Mouse (Mus musculus) olfactory bulb, adult 2 months (tissue): ENCODE measurements around the gene Kcnh1.

Experiments
- CTCF ChIP-seq: fragments of 200-500 bp; IDR thresholded peaks from 2 replicates; pipeline ENCODE4 v1.5.1; 2012; ENCODE audit warnings: low read depth, mild to moderate bottlenecking, low read length, moderate library complexity; ENCODE audit not compliant: insufficient read depth
- POLR2A ChIP-seq: fragments of 200-500 bp; IDR thresholded peaks from 2 replicates; pipeline ENCODE4 v1.6.1; 2012; ENCODE audit warnings: mild to moderate bottlenecking, low read depth, low read length, moderate library complexity; ENCODE audit not compliant: insufficient read depth

GRCm38 (mm10) chr1:192307055-192307454 is 116.5 kb downstream of the Kcnh1 start:
- TF ChIP-seq CTCF (no peak), POLR2A (no peak)
